Mouse (Mus musculus) heart, postnatal 0 days (tissue): ENCODE results near the gene Mta1. TPM values are rescaled to one million over a fixed set of nuclear protein-coding genes. Genes with fewer than 3 reads are reported as not detected.

Source experiments
- ATAC-seq: fragments of 200-750 bp; cut with Nextera tagmentation; 2 replicates; pipeline ENCODE4 v1.8.0; 2017; ENCODE audit warnings: low read depth, moderate number of reproducible peaks, moderate library complexity; ENCODE audit not compliant: insufficient read depth
- DNase-seq: peaks from one replicate; pipeline ENCODE4 v3.0.0-alpha.2; 2016; ENCODE audit warnings: low spot score
- H3K27ac ChIP-seq: fragments of 300-500 bp; sonication (generic); 2 replicates; pipeline ENCODE4 v1.5.1; 2014; ENCODE audit warnings: low read depth, mild to moderate bottlenecking
- H3K27me3 ChIP-seq: fragments of 300-500 bp; sonication (generic); 2 replicates; pipeline ENCODE4 v1.6.1; 2014; ENCODE audit warnings: low read length, mixed read lengths; ENCODE audit not compliant: control insufficient read depth, insufficient read depth
- H3K36me3 ChIP-seq: fragments of 300-500 bp; sonication (generic); replicated peaks from 2 replicates; pipeline ENCODE4 v1.6.1; 2014; ENCODE audit warnings: low read length, mixed read lengths; ENCODE audit not compliant: control insufficient read depth, insufficient read depth
- H3K4me1 ChIP-seq: fragments of 300-500 bp; sonication (generic); 2 replicates; pipeline ENCODE4 v1.6.1; 2014; ENCODE audit warnings: antibody characterized with exemption; ENCODE audit not compliant: control insufficient read depth, insufficient read depth
- H3K4me2 ChIP-seq: fragments of 300-500 bp; sonication (generic); 2 replicates; pipeline ENCODE4 v1.6.1; 2014; ENCODE audit warnings: low read depth, mild to moderate bottlenecking, low read length, moderate library complexity
- H3K4me3 ChIP-seq: fragments of 300-500 bp; sonication (generic); 2 replicates; pipeline ENCODE4 v1.5.1; 2014; ENCODE audit warnings: low read depth, low read length
- H3K9ac ChIP-seq: fragments of 300-500 bp; sonication (generic); replicated peaks from 2 replicates; pipeline ENCODE4 v1.6.1; 2014; ENCODE audit warnings: low read depth, low read length, mixed read lengths
- H3K9me3 ChIP-seq: fragments of 300-500 bp; sonication (generic); replicated peaks from 2 replicates; pipeline ENCODE4 v1.6.1; 2016; ENCODE audit warnings: low read length; ENCODE audit not compliant: control insufficient read depth
- CTCF ChIP-seq: IDR thresholded peaks from 2 replicates; pipeline ENCODE4 v1.5.1; 2016; ENCODE audit warnings: antibody characterized with exemption, control low read depth, low read depth
- EP300 ChIP-seq: IDR thresholded peaks from 2 replicates; pipeline ENCODE4 v1.6.1; 2016; ENCODE audit warnings: antibody characterized with exemption, low read depth
- WGBS: fragments of 180-500 bp; shearing (Covaris S2); extraction: QIAGEN DNeasy Blood & Tissue Kit; methylation state at CpG from one replicate; pipeline ENCODE4 v1.1.7; 2014; 5-methylcytosine and 5-hydroxymethylcytosine counted together
- polyA plus RNA-seq: library from polyadenylated mRNA; unstranded; fragments of >200 nt; fragmentation: Nextera tagmentation; extraction: Ambion mirVana; gene quantifications from 2 replicates; pipeline ENCODE4 v1.2.1, GENCODE M21; 2015
- total RNA-seq: library from RNA; depleted of rRNA; stranded (reverse); fragments of >200 nt; gene quantifications from 2 replicates; pipeline ENCODE4 v1.2.3, GENCODE M21; 2014; ENCODE audit warnings: low replicate concordance

Mta1 gene
- total and polyA plus RNA-seq, 2 experiments from 2014 or later, result 11.8 to 26.3 TPM

GRCm38 (mm10) chr12:113075486-113075885, 22.6 kb upstream of the Mta1 start:
- 0 out of 2 replicates have a peak overlapping the region, but pooled peaks have one; percentile 17 for H3K27ac ChIP-seq
- no peak overlapping the region for H3K4me3 ChIP-seq
- peak overlapping the region; percentile 82 for H3K4me2 ChIP-seq
- H3K9ac ChIP-seq, result no peak overlapping the region
- TF ChIP-seq EP300 (no peak), CTCF (no peak)
- 52% methylated on average over 6 of the region's 6 CpGs for WGBS
- H3K9me3 ChIP-seq, result no peaks in the 10 kb centered on the region
- DNase-seq (no peak), ATAC-seq (no peak)
- peaks cover 17% of the 10 kb centered on the region for H3K36me3 ChIP-seq
- no peaks in the 10 kb centered on the region for H3K27me3 ChIP-seq
- H3K4me1 ChIP-seq, result peaks cover 12% of the 10 kb centered on the region

GRCm38 (mm10) chr12:113087276-113087675, 10.8 kb upstream of the Mta1 start:
- no peak for ATAC-seq

DNA sequence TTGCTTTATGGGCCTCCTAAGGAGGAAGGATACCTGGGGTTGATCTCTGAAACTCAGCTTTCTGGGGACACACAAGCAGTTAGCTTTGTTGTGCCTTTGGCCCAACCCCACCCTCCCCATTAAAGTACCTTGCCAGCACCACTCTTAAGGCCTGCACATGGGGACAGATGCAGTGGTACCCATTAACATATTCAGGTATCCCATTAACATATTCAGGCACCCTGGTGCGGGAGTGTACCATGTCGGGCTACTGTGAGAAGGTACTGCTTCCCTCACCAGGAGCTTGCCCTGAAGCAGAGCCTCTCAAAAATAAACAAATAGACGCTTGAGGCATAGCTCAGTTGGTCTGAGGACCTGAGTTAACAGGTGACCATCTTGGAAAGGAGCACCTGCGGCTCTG, 10.1 kb upstream of the Mta1 start:
- WGBS, result 64% methylated on average over 4 of the region's 4 CpGs
- no peaks in the 10 kb centered on the region for H3K27me3 ChIP-seq
- no peaks in the 10 kb centered on the region for H3K9me3 ChIP-seq
- H3K9ac ChIP-seq, result no peak overlapping the region
- H3K27ac ChIP-seq, result no peak overlapping the region
- ATAC-seq, result no peak
- H3K4me3 ChIP-seq, result no peak overlapping the region
- no peaks in the 10 kb centered on the region for H3K36me3 ChIP-seq
- no peak overlapping the region for H3K4me2 ChIP-seq
- no peaks in the 10 kb centered on the region for H3K4me1 ChIP-seq
- DNase-seq, result no peak
- TF ChIP-seq CTCF, result no peak
- TF ChIP-seq EP300, result no peak

More at GRCm38 (mm10) chr12:113087276-113087675, 10.8 kb upstream of the Mta1 start:
- Histone ChIP-seq H3K9me3 (no peaks in the 10 kb centered on the region), H3K36me3 (no peaks in the 10 kb centered on the region), H3K4me1 (no peaks in the 10 kb centered on the region), H3K27ac (no peak overlapping the region), H3K4me2 (no peak overlapping the region), H3K27me3 (no peaks in the 10 kb centered on the region), H3K4me3 (no peak overlapping the region), H3K9ac (no peak overlapping the region)
- WGBS, result 61% methylated on average over 3 of the region's 3 CpGs
- TF ChIP-seq EP300 (no peak), CTCF (no peak)
- DNase-seq, result no peak

GRCm38 (mm10) chr12:113089107-113089506, 9.0 kb upstream of the Mta1 start:
- Histone ChIP-seq H3K4me1 (no peaks in the 10 kb centered on the region), H3K36me3 (no peaks in the 10 kb centered on the region), H3K4me3 (no peak overlapping the region), H3K9ac (no peak overlapping the region), H3K4me2 (no peak overlapping the region), H3K9me3 (no peaks in the 10 kb centered on the region), H3K27me3 (no peaks in the 10 kb centered on the region), H3K27ac (no peak overlapping the region)
- TF ChIP-seq EP300 (no peak), CTCF (no peak)
- DNase-seq (no peak), ATAC-seq (no peak)
- 78% methylated on average over 6 of the region's 6 CpGs for WGBS

GRCm38 (mm10) chr12:113090053-113090452, 8.0 kb upstream of the Mta1 start:
- Histone ChIP-seq H3K27ac (no peak overlapping the region), H3K9ac (no peak overlapping the region), H3K4me3 (no peak overlapping the region), H3K27me3 (no peaks in the 10 kb centered on the region), H3K4me1 (no peaks in the 10 kb centered on the region), H3K9me3 (no peaks in the 10 kb centered on the region), H3K4me2 (no peak overlapping the region), H3K36me3 (no peaks in the 10 kb centered on the region)
- ATAC-seq (no peak), DNase-seq (no peak)
- 82% methylated on average over 17 of the region's 17 CpGs for WGBS
- TF ChIP-seq CTCF (no peak), EP300 (no peak)

GRCm38 (mm10) chr12:113097040-113097439, 1.0 kb upstream of the Mta1 start:
- no peak overlapping the region for H3K4me2 ChIP-seq
- ATAC-seq (no peak), DNase-seq (no peak)
- 0 out of 2 replicates have a peak overlapping the region, but pooled peaks have one; percentile 83 for H3K4me3 ChIP-seq
- H3K27me3 ChIP-seq, result 0 out of 2 replicates have a peak, but pooled peaks cover 5% of the 10 kb centered on the region
- TF ChIP-seq CTCF (no peak), EP300 (no peak)
- no peaks in the 10 kb centered on the region for H3K36me3 ChIP-seq
- no peak overlapping the region for H3K27ac ChIP-seq
- 74% methylated on average over 5 of the region's 5 CpGs for WGBS
- no peaks in the 10 kb centered on the region for H3K9me3 ChIP-seq
- H3K4me1 ChIP-seq, result peaks cover 33% of the 10 kb centered on the region
- no peak overlapping the region for H3K9ac ChIP-seq
